Mouse (Mus musculus) lung, postnatal 0 days (tissue): Measurements from ENCODE around the gene A4galt.

Source experiments
- CTCF ChIP-seq: IDR thresholded peaks from 2 replicates; pipeline ENCODE4 v1.5.1; 2016; ENCODE audit warnings: antibody characterized with exemption, mild to moderate bottlenecking
- EP300 ChIP-seq: IDR thresholded peaks from 2 replicates; pipeline ENCODE4 v1.6.1; 2016; ENCODE audit warnings: antibody characterized with exemption, mild to moderate bottlenecking, control low read depth

DNA sequence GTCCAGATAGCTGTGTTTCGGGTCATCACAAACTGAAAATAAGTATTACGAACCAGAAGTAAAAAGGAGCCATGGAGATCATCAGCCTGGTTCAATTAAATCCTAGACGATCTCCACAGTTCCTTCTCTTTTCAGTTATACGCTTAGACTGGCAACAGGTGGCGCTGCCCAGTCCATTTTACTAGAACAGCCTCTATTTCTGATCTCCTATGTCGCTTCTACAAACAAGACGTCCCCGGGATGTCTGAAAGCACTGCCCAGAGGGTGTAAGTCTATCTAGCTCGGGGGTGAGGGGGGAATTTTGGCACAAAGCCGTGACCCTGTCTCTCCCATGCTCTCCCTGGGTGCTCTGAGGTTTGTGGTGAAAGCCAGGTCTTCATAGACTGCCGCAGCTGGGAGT, 41.3 kb downstream of the A4galt start:
- peak; percentile 80 for TF ChIP-seq CTCF
- TF ChIP-seq EP300 = peak; percentile 23; the same call in 1 of the 2 replicates
